Mouse (Mus musculus) G1E (cell line): ENCODE measurements around the gene Zfp36l2.

Experiments used
- CTCF ChIP-seq: IDR thresholded peaks from 2 replicates; pipeline ENCODE4 v1.5.1; 2012; ENCODE audit warnings: low read depth, low read length, inconsistent platforms, mixed read lengths
- GATA1 ChIP-seq: IDR thresholded peaks from 2 replicates; pipeline ENCODE4 v1.6.1; 2012; ENCODE audit warnings: borderline replicate concordance, low read length, inconsistent platforms, mixed read lengths
- POLR2AphosphoS5 ChIP-seq: IDR thresholded peaks from 2 replicates; pipeline ENCODE4 v1.6.1; 2012; ENCODE audit warnings: low read depth, low read length, inconsistent platforms; ENCODE audit not compliant: insufficient replicate concordance
- TAL1 ChIP-seq: conservative IDR thresholded peaks from 2 replicates; pipeline ENCODE4 v1.6.1; 2012; ENCODE audit warnings: low read depth, low read length, inconsistent platforms, mixed read lengths

DNA sequence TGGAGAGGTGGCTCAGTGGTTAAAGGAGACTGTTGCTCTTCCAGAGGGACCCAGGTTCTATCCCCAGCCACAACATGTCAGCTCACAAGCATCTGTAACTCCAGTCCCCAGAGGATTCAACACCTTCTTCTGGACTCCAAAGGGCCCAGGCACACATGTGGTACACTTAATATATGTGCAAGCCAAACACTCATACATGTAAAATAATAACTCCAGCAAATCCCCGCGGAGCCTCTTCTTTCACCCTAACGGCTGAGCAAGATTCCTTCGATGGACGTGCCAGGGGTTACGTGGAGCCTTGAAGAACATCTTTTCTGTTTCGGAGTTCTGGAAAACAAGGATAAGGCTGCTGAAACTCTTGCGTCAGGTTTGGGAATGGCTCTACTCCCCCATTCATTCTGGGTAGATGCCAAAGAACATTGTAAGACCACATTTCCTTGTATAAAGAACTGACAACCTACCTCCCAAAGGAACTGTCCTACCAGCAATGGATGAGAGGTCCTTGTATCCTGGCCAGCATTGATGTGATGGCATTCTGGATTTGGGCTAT, 25.5 kb downstream of the Zfp36l2 start:
- TF ChIP-seq TAL1 (no peak), CTCF (no peak), GATA1 (no peak), POLR2AphosphoS5 (no peak)
